Mouse (Mus musculus) stomach, postnatal 0 days (tissue): ENCODE data around the gene Pradc1.

ENCODE experiments used
- CTCF ChIP-seq: IDR thresholded peaks from 2 replicates; pipeline ENCODE4 v1.5.1; 2016; ENCODE audit warnings: antibody characterized with exemption, low read depth, mild to moderate bottlenecking, moderate library complexity
- EP300 ChIP-seq: optimal IDR thresholded peaks from 2 replicates; pipeline ENCODE3; 2016; ENCODE audit warnings: antibody characterized with exemption

DNA sequence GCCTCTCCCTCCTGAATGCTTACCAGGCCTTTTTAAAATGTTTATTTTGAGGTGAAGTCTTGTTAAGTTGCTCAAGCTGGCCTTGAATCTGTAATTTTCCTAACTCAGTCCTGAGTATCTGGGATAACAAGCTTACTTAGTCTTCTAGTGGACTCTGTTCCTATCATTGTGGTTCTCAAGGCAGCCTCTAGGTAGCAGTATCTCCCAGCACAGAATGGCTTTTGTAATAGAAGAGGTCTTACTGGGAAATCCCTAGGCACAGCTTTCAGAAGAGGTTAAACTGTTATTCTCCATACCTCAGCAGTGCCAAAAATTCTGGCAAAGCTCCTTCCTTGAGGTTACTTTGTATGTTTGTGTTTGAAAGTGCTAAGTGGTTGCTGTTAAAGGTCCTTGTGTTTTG, 13.6 kb upstream of the Pradc1 start:
- TF ChIP-seq CTCF (peak; percentile 67), EP300 (no peak)
